Mouse (Mus musculus) liver, postnatal 0 days (tissue): ENCODE results near the gene Prkcsh.

Experiments used
- CTCF ChIP-seq: sonication (generic); IDR thresholded peaks from 2 replicates; pipeline ENCODE4 v1.5.1; 2016; ENCODE audit warnings: antibody characterized with exemption, low read depth
- EP300 ChIP-seq: IDR thresholded peaks from 2 replicates; pipeline ENCODE4 v1.6.1; 2016; ENCODE audit warnings: antibody characterized with exemption, low read depth, mild to moderate bottlenecking

DNA sequence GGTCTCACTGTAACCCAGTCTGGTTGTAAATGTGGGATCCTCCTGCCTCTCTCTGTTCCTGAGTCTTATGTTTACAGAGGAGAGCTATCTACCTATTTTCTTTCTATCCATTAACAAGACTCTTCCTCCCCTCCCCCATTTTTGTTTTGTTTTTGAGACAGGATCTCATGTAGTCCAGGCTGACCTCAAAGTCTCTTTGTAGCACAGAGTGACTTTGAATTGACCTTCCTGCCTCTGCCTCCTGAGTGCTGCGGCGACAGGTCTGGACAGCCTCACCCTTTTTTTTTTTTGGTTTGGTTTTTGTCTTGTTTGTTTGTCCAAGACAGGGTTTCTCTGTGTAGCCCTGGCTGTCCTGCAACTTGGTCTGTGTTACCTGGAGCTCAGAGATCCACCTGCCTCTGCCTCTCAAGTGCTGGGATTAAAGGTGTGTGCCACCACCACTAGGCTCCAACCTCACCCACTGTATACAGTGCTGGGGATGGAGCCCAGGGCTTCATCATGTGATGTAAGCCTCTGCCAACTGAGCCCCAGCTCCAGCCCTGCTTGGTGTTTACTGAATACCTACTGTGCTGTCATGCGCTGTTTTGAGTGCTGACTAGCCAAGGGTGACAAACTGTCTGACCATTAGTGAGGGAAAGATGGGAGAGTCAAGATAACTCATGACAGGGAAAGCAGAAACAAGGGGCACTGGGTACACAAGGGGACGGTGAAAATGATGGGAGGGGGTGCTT, 24.0 kb upstream of the Prkcsh start:
- TF ChIP-seq CTCF (no peak), EP300 (no peak)
